Mouse (Mus musculus): ENCODE results near the gene Olfr531. TPM values are rescaled to one million over a fixed set of nuclear protein-coding genes. Genes with fewer than 3 reads are reported as not detected.

Gene Olfr531
- polyA plus RNA-seq (2015; fragmentation: Nextera tagmentation; extraction: Ambion mirVana), result not detected in 2 replicates

GRCm38 (mm10) chr7:140402818-140403217 is at the start of gene Olfr531:
TSS of gene Olfr531 (minus strand) at chr7:140402918.
- Histone ChIP-seq H3K9me3 (replicated peaks) (no peaks in the 10 kb centered on the region), H3K27me3 (no peaks in the 10 kb centered on the region), H3K4me3 (replicated peaks) (no peak within 1 kb of the TSS), H3K4me1 (no peaks in the 10 kb centered on the region), H3K36me3 (no peaks in the 10 kb centered on the region), H3K9ac (no peak within 1 kb of the TSS), H3K4me2 (no peak within 1 kb of the TSS), H3K27ac (no peak within 1 kb of the TSS)
- WGBS, result 95% methylated on average over 1 of the region's 1 CpGs
- no peak for ATAC-seq (replicated peaks; ENCODE audit: low FRiP score)

DNA sequence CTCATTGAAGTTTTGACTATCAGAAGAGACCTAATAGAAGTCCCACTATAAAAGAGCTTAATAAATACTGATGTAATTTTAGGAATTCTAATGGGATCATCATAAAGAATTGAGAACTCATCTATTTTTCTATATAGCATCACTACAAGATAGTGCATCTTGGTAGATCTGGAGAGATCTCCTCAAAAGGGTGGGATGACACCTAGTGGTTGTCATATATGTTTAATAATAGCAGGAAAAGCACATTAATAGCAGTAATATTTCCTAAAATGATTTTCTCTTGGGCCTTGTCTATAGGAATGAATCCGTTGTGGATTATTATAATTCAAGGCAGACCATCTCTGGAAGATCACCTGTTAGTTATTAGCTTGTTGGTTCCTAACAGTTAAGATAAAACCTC is 40.4 kb upstream of the Olfr531 start:
- Histone ChIP-seq H3K4me2 (no peak overlapping the region), H3K4me1 (no peaks in the 10 kb centered on the region), H3K9ac (no peak overlapping the region), H3K9me3 (replicated peaks) (no peaks in the 10 kb centered on the region), H3K4me3 (replicated peaks) (no peak overlapping the region), H3K36me3 (no peaks in the 10 kb centered on the region), H3K27ac (no peak overlapping the region), H3K27me3 (no peaks in the 10 kb centered on the region)
- 83% methylated on average over 1 of the region's 1 CpGs for WGBS
- ATAC-seq (replicated peaks; ENCODE audit: low FRiP score), result no peak

DNA sequence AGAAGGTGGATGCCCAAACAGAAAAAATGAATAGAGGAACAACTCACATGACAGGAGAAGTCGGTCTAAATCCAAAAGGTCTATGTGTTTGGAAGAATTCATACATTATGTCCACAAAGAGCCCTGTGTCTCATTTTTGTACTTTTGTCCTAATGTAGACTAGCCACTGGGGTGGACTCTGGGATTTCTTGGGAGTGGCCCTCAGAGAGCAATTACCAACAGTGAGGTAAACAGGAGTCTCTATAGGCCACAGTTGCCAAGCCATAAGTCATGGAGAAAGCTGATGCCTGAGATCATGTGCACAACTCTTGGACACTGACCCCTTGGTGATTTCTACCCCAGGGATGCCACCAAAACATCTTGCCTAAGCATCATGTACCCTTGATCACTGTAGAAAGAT is 18.8 kb upstream of the Olfr531 start, which contains the start of gene Olfr532:
TSS of gene Olfr532 (minus strand) at position 101 of the 400 bp plus-strand sequence.
- Histone ChIP-seq H3K4me1 (no peaks in the 10 kb centered on the region), H3K9me3 (replicated peaks) (no peaks in the 10 kb centered on the region), H3K9ac (no peak within 1 kb of the TSS), H3K36me3 (no peaks in the 10 kb centered on the region), H3K4me3 (replicated peaks) (no peak within 1 kb of the TSS), H3K27ac (no peak within 1 kb of the TSS), H3K4me2 (no peak within 1 kb of the TSS), H3K27me3 (no peaks in the 10 kb centered on the region)
- no peak for ATAC-seq (replicated peaks; ENCODE audit: low FRiP score)
- 93% methylated on average over 1 of the region's 1 CpGs for WGBS

DNA sequence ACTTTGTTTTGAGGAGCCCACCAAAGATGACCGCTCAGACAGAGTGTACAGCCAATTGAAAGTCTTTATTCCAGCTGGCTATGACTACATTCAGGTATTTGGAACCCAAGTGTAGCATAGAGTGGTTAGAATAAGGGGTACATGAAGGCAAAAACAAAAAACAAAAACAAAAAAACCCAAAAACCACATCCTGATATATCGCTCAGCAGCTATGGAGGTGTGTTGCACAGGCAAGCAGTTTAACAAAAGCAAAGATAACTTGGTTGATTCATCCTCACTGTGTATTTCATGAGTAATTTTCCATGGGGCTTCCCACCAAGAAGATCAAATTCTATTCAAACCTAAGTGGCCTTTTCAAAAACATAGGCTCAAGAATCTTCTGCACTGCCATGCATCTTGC is 25.8 kb downstream of the Olfr531 start:
- no peak overlapping the region for H3K9ac ChIP-seq
- no peaks in the 10 kb centered on the region for H3K27me3 ChIP-seq
- H3K4me2 ChIP-seq, result no peak overlapping the region
- H3K4me1 ChIP-seq, result no peaks in the 10 kb centered on the region
- WGBS, result 95% methylated on average over 2 of the region's 2 CpGs
- no peak overlapping the region for H3K4me3 ChIP-seq (replicated peaks)
- H3K9me3 ChIP-seq (replicated peaks), result no peaks in the 10 kb centered on the region
- no peaks in the 10 kb centered on the region for H3K36me3 ChIP-seq
- H3K27ac ChIP-seq, result no peak overlapping the region
- no peak for ATAC-seq (replicated peaks; ENCODE audit: low FRiP score)

- no peak within 1 kb of the TSS for H3K4me3 ChIP-seq (replicated peaks)
- no peaks in the 10 kb centered on the region for H3K27me3 ChIP-seq
- no peak for ATAC-seq (replicated peaks; ENCODE audit: low FRiP score)
- no peaks in the 10 kb centered on the region for H3K9me3 ChIP-seq (replicated peaks)
- no peak within 1 kb of the TSS for H3K9ac ChIP-seq
- H3K27ac ChIP-seq, result no peak within 1 kb of the TSS
- 26% methylated on average over 1 of the region's 1 CpGs for WGBS
- H3K4me1 ChIP-seq, result no peaks in the 10 kb centered on the region
- H3K4me2 ChIP-seq, result no peak within 1 kb of the TSS
- H3K36me3 ChIP-seq, result no peaks in the 10 kb centered on the region
Measured at GRCm38 (mm10) chr7:140376231-140376630, 26.5 kb downstream of the Olfr531 start, which contains the start of gene Olfr530. TSS of gene Olfr530 (minus strand) at chr7:140376331.

DNA sequence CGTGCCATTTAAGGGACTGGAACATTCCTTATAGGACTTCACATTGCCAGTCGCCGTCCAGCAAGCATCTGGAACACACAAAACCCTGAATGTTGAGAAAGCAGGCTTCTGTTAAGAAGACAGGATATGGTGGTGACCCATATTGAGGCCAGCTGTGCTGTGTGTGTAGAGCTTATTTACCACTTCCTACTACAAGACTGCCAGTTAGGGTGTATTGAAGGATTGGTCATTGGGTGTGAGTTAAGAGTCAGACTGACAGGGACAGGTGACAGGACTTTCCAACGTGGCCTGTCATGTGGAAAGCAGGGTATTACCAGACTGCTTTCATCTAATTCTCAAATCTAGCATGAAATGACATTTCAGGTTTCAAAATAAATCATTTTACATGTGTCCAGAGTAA is 28.4 kb downstream of the Olfr531 start:
- Histone ChIP-seq H3K36me3 (no peaks in the 10 kb centered on the region), H3K4me2 (no peak overlapping the region), H3K9ac (no peak overlapping the region), H3K27ac (no peak overlapping the region), H3K27me3 (no peaks in the 10 kb centered on the region), H3K4me3 (replicated peaks) (no peak overlapping the region), H3K9me3 (replicated peaks) (no peaks in the 10 kb centered on the region), H3K4me1 (no peaks in the 10 kb centered on the region)
- WGBS, result 85% methylated on average over 4 of the region's 4 CpGs
- ATAC-seq (replicated peaks; ENCODE audit: low FRiP score), result no peak

GRCm38 (mm10) chr7:140361571-140361970 is 41.1 kb downstream of the Olfr531 start, which contains the start of gene Olfr60:
TSS of gene Olfr60 (minus strand) at chr7:140361671.
- Histone ChIP-seq H3K9ac (no peak within 1 kb of the TSS), H3K9me3 (replicated peaks) (no peaks in the 10 kb centered on the region; the same call in 1 of the 2 replicates), H3K4me3 (replicated peaks) (no peak within 1 kb of the TSS), H3K4me2 (no peak within 1 kb of the TSS), H3K36me3 (no peaks in the 10 kb centered on the region), H3K27ac (no peak within 1 kb of the TSS), H3K27me3 (no peaks in the 10 kb centered on the region), H3K4me1 (no peaks in the 10 kb centered on the region)
- 68% methylated on average over 3 of the region's 3 CpGs for WGBS
- ATAC-seq (replicated peaks; ENCODE audit: low FRiP score), result no peak

Other genes with a start within 250 kb of the Olfr531 start
- gene Sprn, start 248.0 kb downstream of the Olfr531 start, polyA plus RNA-seq (2015; fragmentation: Nextera tagmentation; extraction: Ambion mirVana), result 0.48 and 0.55 TPM in 2 replicates
- not detected in 2 replicates for gene Olfr522, start 238.2 kb downstream of the Olfr531 start, polyA plus RNA-seq (2015; fragmentation: Nextera tagmentation; extraction: Ambion mirVana)
- not detected in 2 replicates for gene Olfr523, start 229.7 kb downstream of the Olfr531 start, polyA plus RNA-seq (2015; fragmentation: Nextera tagmentation; extraction: Ambion mirVana)
- not detected in 2 replicates for gene Olfr524, start 197.0 kb downstream of the Olfr531 start, polyA plus RNA-seq (2015; fragmentation: Nextera tagmentation; extraction: Ambion mirVana)
- not detected in 2 replicates for gene Cd163l1, start 184.7 kb downstream of the Olfr531 start, polyA plus RNA-seq (2015; fragmentation: Nextera tagmentation; extraction: Ambion mirVana)
- not detected in 2 replicates for gene 5830411N06Rik, start 155.6 kb downstream of the Olfr531 start, polyA plus RNA-seq (2015; fragmentation: Nextera tagmentation; extraction: Ambion mirVana)
- not detected in 2 replicates for gene Olfr525, start 82.1 kb downstream of the Olfr531 start, polyA plus RNA-seq (2015; fragmentation: Nextera tagmentation; extraction: Ambion mirVana)
- not detected in 2 replicates for gene Olfr527, start 68.9 kb downstream of the Olfr531 start, polyA plus RNA-seq (2015; fragmentation: Nextera tagmentation; extraction: Ambion mirVana)
- gene Olfr60, start 41.2 kb downstream of the Olfr531 start, polyA plus RNA-seq (2015; fragmentation: Nextera tagmentation; extraction: Ambion mirVana), result not detected in 2 replicates
- not detected in 2 replicates for gene Olfr530, start 26.6 kb downstream of the Olfr531 start, polyA plus RNA-seq (2015; fragmentation: Nextera tagmentation; extraction: Ambion mirVana)
- not detected in 2 replicates for gene Olfr532, start 18.7 kb upstream of the Olfr531 start, polyA plus RNA-seq (2015; fragmentation: Nextera tagmentation; extraction: Ambion mirVana)
- gene Olfr533, start 60.5 kb upstream of the Olfr531 start, polyA plus RNA-seq (2015; fragmentation: Nextera tagmentation; extraction: Ambion mirVana), result not detected in 2 replicates
- gene Olfr535, start 81.3 kb upstream of the Olfr531 start, polyA plus RNA-seq (2015; fragmentation: Nextera tagmentation; extraction: Ambion mirVana), result not detected in 2 replicates
- gene Olfr536, start 104.5 kb upstream of the Olfr531 start, polyA plus RNA-seq (2015; fragmentation: Nextera tagmentation; extraction: Ambion mirVana), result not detected in 2 replicates
- not detected in 2 replicates for gene Olfr538, start 165.0 kb upstream of the Olfr531 start, polyA plus RNA-seq (2015; fragmentation: Nextera tagmentation; extraction: Ambion mirVana)
- not detected in 2 replicates for gene Olfr46, start 198.4 kb upstream of the Olfr531 start, polyA plus RNA-seq (2015; fragmentation: Nextera tagmentation; extraction: Ambion mirVana)
- not detected in 2 replicates for gene Olfr61, start 226.1 kb upstream of the Olfr531 start, polyA plus RNA-seq (2015; fragmentation: Nextera tagmentation; extraction: Ambion mirVana)
- not detected in 2 replicates for gene Olfr53, start 243.5 kb upstream of the Olfr531 start, polyA plus RNA-seq (2015; fragmentation: Nextera tagmentation; extraction: Ambion mirVana)